Mouse (Mus musculus) neural tube, embryonic 15.5 days (tissue): Measurements from ENCODE around the gene Gstp1. TPM values are rescaled to one million over a fixed set of nuclear protein-coding genes. Genes with fewer than 3 reads are reported as not detected.

Experiments
- ATAC-seq: fragments of 200-750 bp; cut with Nextera tagmentation; 2 replicates; pipeline ENCODE4 v1.8.0; 2017; ENCODE audit warnings: mild to moderate bottlenecking, moderate TSS enrichment, moderate library complexity; ENCODE audit not compliant: low FRiP score
- H3K27ac ChIP-seq: fragments of 300-500 bp; sonication (generic); replicated peaks from 2 replicates; pipeline ENCODE4 v1.5.1; 2015; ENCODE audit warnings: mild to moderate bottlenecking, inconsistent platforms
- H3K27me3 ChIP-seq: fragments of 300-500 bp; sonication (generic); replicated peaks from 2 replicates; pipeline ENCODE4 v1.6.1; 2015; ENCODE audit warnings: inconsistent platforms
- H3K36me3 ChIP-seq: fragments of 300-500 bp; sonication (generic); 2 replicates; pipeline ENCODE4 v1.6.1; 2015; ENCODE audit warnings: inconsistent platforms
- H3K4me1 ChIP-seq: fragments of 300-500 bp; sonication (generic); 2 replicates; pipeline ENCODE4 v1.6.1; 2015; ENCODE audit warnings: inconsistent platforms
- H3K4me2 ChIP-seq: fragments of 300-500 bp; sonication (generic); 2 replicates; pipeline ENCODE4 v1.6.1; 2015; ENCODE audit warnings: inconsistent platforms, mild to moderate bottlenecking, moderate library complexity
- H3K4me3 ChIP-seq: fragments of 300-500 bp; sonication (generic); replicated peaks from 2 replicates; pipeline ENCODE4 v1.5.1; 2015; ENCODE audit warnings: mild to moderate bottlenecking, inconsistent platforms
- H3K9ac ChIP-seq: fragments of 300-500 bp; sonication (generic); replicated peaks from 2 replicates; pipeline ENCODE4 v1.6.1; 2015; ENCODE audit warnings: mild to moderate bottlenecking, inconsistent platforms
- H3K9me3 ChIP-seq: fragments of 300-500 bp; sonication (generic); replicated peaks from 2 replicates; pipeline ENCODE4 v1.6.1; 2016; ENCODE audit warnings: inconsistent platforms
- WGBS: fragments of 180-500 bp; shearing (Covaris S2); methylation state at CpG from one replicate; pipeline ENCODE4 v1.1.7; 2015; ENCODE audit warnings: mixed read lengths; 5-methylcytosine and 5-hydroxymethylcytosine counted together
- polyA plus RNA-seq: library from polyadenylated mRNA; unstranded; fragments of >200 nt; fragmentation: Nextera tagmentation; extraction: Ambion mirVana; gene quantifications from 2 replicates; pipeline ENCODE4 v1.2.1, GENCODE M21; 2015

The Gstp1 gene
- 552 and 568 TPM in 2 replicates for polyA plus RNA-seq

DNA sequence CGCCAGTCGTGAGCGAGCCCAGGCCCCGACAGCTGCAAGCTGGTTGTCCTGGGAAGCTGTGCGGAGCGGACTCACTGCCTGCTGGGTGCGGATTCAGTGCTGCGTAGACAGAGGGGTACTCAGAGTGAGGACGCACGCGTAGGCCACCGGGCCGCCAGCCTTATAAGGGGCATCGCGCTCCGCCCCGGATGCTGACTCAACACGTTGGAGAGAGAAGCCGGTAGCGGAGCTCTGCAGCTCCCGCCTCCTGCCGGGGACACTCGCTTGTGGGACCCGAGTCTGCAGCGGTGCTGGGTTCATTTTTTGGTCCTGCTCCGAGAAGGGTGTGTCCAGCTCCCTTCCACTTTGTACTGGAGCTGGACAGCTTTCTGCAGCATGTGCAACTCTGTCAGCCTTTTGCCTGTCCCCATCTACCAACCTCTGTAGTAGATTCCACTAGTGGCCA lies at the start of gene Gstp1:
Gstp1 (minus strand) TSS at position 198 of the 445 bp plus-strand sequence.
- Histone ChIP-seq H3K4me2 (peak within 1 kb of the TSS; percentile 70), H3K4me3 (peak within 1 kb of the TSS; percentile 63), H3K9ac (peak within 1 kb of the TSS; percentile 80), H3K36me3 (0 out of 2 replicates have a peak, but pooled peaks cover 2% of the 10 kb centered on the region), H3K27ac (peak within 1 kb of the TSS; percentile 67), H3K27me3 (no peaks in the 10 kb centered on the region), H3K4me1 (peaks cover 20% of the 10 kb centered on the region), H3K9me3 (no peaks in the 10 kb centered on the region)
- ATAC-seq: peak; percentile 91
- 0% methylated on average over 26 of the region's 26 CpGs for WGBS

DNA sequence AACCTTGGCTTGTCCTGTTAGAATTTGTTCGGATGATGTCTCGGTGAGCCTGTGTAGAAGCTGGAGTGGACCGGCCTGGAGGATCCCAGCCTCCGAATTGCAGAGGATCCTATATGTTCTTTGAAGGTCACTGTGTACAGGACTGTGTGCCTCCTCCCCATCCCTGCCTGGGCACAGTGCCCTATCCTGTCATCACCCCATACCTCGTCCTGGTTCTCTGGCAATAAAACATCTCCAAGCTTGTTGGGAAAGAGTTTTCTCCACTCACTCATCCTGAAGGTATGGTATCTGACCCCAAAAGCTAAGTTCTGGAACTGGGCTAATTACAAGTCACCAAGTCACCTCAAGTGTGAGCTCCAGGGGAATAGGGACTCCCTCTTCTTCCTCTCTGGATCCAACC lies 49.3 kb upstream of the Gstp1 start:
- ATAC-seq: no peak
- Histone ChIP-seq H3K9ac (no peak overlapping the region), H3K4me3 (no peak overlapping the region), H3K9me3 (no peaks in the 10 kb centered on the region), H3K4me1 (no peaks in the 10 kb centered on the region), H3K4me2 (no peak overlapping the region), H3K27ac (no peak overlapping the region), H3K36me3 (no peaks in the 10 kb centered on the region), H3K27me3 (0 out of 2 replicates have a peak, but pooled peaks cover 7% of the 10 kb centered on the region)
- 87% methylated on average over 5 of the region's 5 CpGs for WGBS

- Histone ChIP-seq H3K9ac (no peak overlapping the region), H3K36me3 (no peaks in the 10 kb centered on the region), H3K4me3 (no peak overlapping the region), H3K9me3 (no peaks in the 10 kb centered on the region), H3K4me1 (no peaks in the 10 kb centered on the region), H3K4me2 (no peak overlapping the region), H3K27ac (no peak overlapping the region), H3K27me3 (0 out of 2 replicates have a peak, but pooled peaks cover 7% of the 10 kb centered on the region)
- no peak for ATAC-seq
- WGBS: 93% methylated on average over 15 of the region's 15 CpGs
Measured at GRCm38 (mm10) chr19:4086156-4086555, 48.4 kb upstream of the Gstp1 start.

- H3K4me2 ChIP-seq: no peak overlapping the region
- no peaks in the 10 kb centered on the region for H3K36me3 ChIP-seq
- no peak overlapping the region for H3K9ac ChIP-seq
- H3K27me3 ChIP-seq: 0 out of 2 replicates have a peak, but pooled peaks cover 7% of the 10 kb centered on the region
- H3K4me3 ChIP-seq: no peak overlapping the region
- no peaks in the 10 kb centered on the region for H3K9me3 ChIP-seq
- H3K4me1 ChIP-seq: no peaks in the 10 kb centered on the region
- no peak overlapping the region for H3K27ac ChIP-seq
- 80% methylated on average over 1 of the region's 1 CpGs for WGBS
- no peak for ATAC-seq
Measured at GRCm38 (mm10) chr19:4084984-4085383, 47.2 kb upstream of the Gstp1 start.

DNA sequence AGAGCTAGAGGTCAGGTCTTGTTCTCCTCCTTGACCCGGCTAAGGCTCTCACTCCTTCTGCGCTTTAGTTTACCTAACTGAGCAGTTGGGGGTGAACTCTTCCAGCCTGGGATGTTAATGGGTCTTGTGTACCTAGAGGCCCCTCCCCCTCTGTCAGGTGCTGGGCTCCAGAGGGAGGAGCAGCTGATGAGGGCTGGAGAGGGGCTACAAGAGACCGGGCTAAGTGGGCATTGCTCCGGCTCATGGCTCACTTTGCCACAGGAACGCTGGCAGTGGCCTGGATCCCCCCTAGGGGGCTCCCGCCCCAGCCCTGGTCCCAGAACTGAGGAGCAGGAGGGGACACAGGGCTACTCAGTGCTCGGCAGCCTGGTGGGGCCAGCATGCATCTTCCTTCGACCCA lies 46.0 kb upstream of the Gstp1 start:
- Histone ChIP-seq H3K27ac (no peak overlapping the region), H3K4me1 (no peaks in the 10 kb centered on the region), H3K36me3 (no peaks in the 10 kb centered on the region), H3K27me3 (0 out of 2 replicates have a peak, but pooled peaks cover 7% of the 10 kb centered on the region), H3K4me2 (no peak overlapping the region), H3K4me3 (no peak overlapping the region), H3K9ac (no peak overlapping the region), H3K9me3 (no peaks in the 10 kb centered on the region)
- WGBS: 34% methylated on average over 8 of the region's 8 CpGs
- ATAC-seq: no peak

GRCm38 (mm10) chr19:4083316-4083715 lies 45.5 kb upstream of the Gstp1 start:
- H3K4me2 ChIP-seq: no peak overlapping the region
- H3K36me3 ChIP-seq: no peaks in the 10 kb centered on the region
- H3K4me1 ChIP-seq: no peaks in the 10 kb centered on the region
- no peak overlapping the region for H3K4me3 ChIP-seq
- 0 out of 2 replicates have a peak, but pooled peaks cover 4% of the 10 kb centered on the region for H3K27me3 ChIP-seq
- no peak overlapping the region for H3K27ac ChIP-seq
- WGBS: 84% methylated on average over 7 of the region's 7 CpGs
- H3K9me3 ChIP-seq: no peaks in the 10 kb centered on the region
- ATAC-seq: no peak
- H3K9ac ChIP-seq: no peak overlapping the region

- H3K4me2 ChIP-seq: no peak overlapping the region
- no peak overlapping the region for H3K4me3 ChIP-seq
- H3K4me1 ChIP-seq: no peaks in the 10 kb centered on the region
- H3K36me3 ChIP-seq: no peaks in the 10 kb centered on the region
- H3K27ac ChIP-seq: no peak overlapping the region
- ATAC-seq: no peak
- H3K27me3 ChIP-seq: 0 out of 2 replicates have a peak, but pooled peaks cover 4% of the 10 kb centered on the region
- 84% methylated on average over 11 of the region's 11 CpGs for WGBS
- no peak overlapping the region for H3K9ac ChIP-seq
- no peaks in the 10 kb centered on the region for H3K9me3 ChIP-seq
Measured at GRCm38 (mm10) chr19:4082219-4082965, 44.6 kb upstream of the Gstp1 start.

GRCm38 (mm10) chr19:4081394-4081793 lies 43.6 kb upstream of the Gstp1 start, which contains the start of gene Cabp2:
Cabp2 (plus strand) TSS chr19:4081578.
- no peaks in the 10 kb centered on the region for H3K36me3 ChIP-seq
- H3K4me1 ChIP-seq: no peaks in the 10 kb centered on the region
- H3K27ac ChIP-seq: no peak within 1 kb of the TSS
- H3K9me3 ChIP-seq: no peaks in the 10 kb centered on the region
- H3K9ac ChIP-seq: no peak within 1 kb of the TSS
- 0 out of 2 replicates have a peak, but pooled peaks cover 4% of the 10 kb centered on the region for H3K27me3 ChIP-seq
- no peak within 1 kb of the TSS for H3K4me3 ChIP-seq
- no peak for ATAC-seq
- WGBS: 48% methylated on average over 3 of the region's 3 CpGs
- no peak within 1 kb of the TSS for H3K4me2 ChIP-seq

DNA sequence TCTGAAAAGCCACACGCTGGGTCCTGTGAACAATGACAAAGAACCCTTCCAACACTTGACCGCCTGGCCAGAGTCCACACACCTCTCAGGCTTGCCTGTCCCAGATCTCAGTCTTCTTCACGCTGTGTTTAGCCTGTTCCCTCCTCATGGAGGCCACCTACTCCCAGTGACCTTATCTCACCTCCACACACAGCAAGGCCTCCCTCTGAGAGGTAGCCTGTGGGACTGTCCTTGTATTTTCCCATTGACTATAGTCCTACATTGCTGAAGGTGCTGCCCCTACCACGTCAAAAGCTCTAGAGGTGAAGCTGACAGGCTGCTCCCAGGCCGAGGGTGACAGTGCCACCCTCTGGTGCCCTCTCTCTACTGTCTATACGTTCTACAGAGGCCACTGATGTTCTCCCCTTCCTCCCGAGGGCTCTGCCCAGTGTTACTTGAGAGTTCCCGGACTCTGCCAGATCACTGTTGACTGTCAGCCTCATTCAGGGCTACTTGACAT lies 42.8 kb upstream of the Gstp1 start:
- Histone ChIP-seq H3K36me3 (no peaks in the 10 kb centered on the region), H3K9me3 (no peaks in the 10 kb centered on the region), H3K9ac (no peak overlapping the region), H3K27ac (no peak overlapping the region), H3K4me1 (no peaks in the 10 kb centered on the region), H3K27me3 (0 out of 2 replicates have a peak, but pooled peaks cover 4% of the 10 kb centered on the region), H3K4me3 (no peak overlapping the region), H3K4me2 (no peak overlapping the region)
- 67% methylated on average over 8 of the region's 8 CpGs for WGBS
- ATAC-seq: no peak

DNA sequence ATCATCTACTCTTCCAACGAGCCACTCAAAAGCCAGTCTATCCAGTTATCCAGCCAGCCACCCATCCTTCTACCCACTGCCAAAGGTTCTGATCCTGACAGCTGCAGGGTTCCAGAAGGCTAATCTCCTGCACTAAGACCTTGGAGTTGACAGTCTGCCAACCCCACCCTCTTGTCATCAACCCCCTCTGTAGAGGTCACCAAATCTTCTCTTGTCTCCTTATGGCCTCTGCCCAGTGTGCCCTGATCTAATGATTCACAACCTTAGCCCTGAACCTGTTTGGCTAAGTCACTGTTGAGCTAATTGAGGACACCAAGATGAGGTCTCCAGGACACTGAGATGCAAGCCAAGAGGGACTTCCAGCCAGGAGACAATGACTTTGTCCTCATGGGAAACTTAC lies 41.8 kb upstream of the Gstp1 start:
- WGBS: 94% methylated on average over 1 of the region's 1 CpGs

GRCm38 (mm10) chr19:4075531-4075930 lies 37.7 kb upstream of the Gstp1 start:
- Histone ChIP-seq H3K4me3 (no peak overlapping the region), H3K9ac (no peak overlapping the region), H3K36me3 (no peaks in the 10 kb centered on the region), H3K4me1 (no peaks in the 10 kb centered on the region), H3K27ac (no peak overlapping the region), H3K9me3 (no peaks in the 10 kb centered on the region), H3K27me3 (no peaks in the 10 kb centered on the region), H3K4me2 (no peak overlapping the region)
- 97% methylated on average over 1 of the region's 1 CpGs for WGBS
- ATAC-seq: no peak

More for the DNA sequence above, 41.8 kb upstream of the Gstp1 start:
- Histone ChIP-seq H3K4me2 (no peak overlapping the region), H3K9me3 (no peaks in the 10 kb centered on the region), H3K36me3 (no peaks in the 10 kb centered on the region), H3K4me1 (no peaks in the 10 kb centered on the region), H3K4me3 (no peak overlapping the region), H3K27ac (no peak overlapping the region), H3K27me3 (0 out of 2 replicates have a peak, but pooled peaks cover 4% of the 10 kb centered on the region), H3K9ac (no peak overlapping the region)
- ATAC-seq: no peak
